Comparison of ENCODE assay signal across 31 mouse cellular contexts in the genomic region with DNA sequence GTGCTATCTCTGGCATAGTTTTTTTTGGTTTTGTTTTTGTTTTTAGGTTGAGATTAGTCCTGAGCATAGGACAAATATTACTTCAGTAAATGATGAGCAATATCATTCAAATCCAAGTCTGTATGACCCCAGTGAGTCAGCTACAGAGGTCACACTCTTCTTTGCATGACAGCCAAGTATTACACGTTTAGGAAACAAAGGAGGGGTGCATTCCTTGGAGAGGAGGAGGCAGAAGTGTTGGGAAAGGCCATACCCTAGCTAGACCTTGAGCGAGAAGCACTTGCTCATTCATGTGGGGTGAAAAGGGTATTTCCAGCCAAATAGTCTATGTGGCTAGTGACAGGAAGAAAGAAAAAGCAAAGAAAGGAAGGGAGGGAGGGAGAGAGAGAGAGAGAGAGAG. TPM values are rescaled to one million over a fixed set of nuclear protein-coding genes. Genes with fewer than 3 reads are reported as not detected.
DNase-seq lines count a peak whose midpoint lies in the region; ATAC-seq and TF ChIP-seq lines count a peak whose summit lies in the region.
"Had no signal": no experiment of that assay in that cellular context is flagged by ENCODE, and none has a peak within 500 bp of the region (broad histone marks: within the 10 kb centered on the region; RNA-seq: fewer than 3 reads in every experiment).

No protein-coding gene starts in this region.

- H3K27me3 ChIP-seq in heart, adult 2 months (ENCODE audit: control insufficient read depth, insufficient read depth, low read length), result no peaks in the 10 kb centered on the region
- no peaks in the 10 kb centered on the region for H3K27me3 ChIP-seq in midbrain, embryonic 13.5 days
- H3K27me3 ChIP-seq in cerebellum, adult 2 months (ENCODE audit: control insufficient read depth, insufficient read depth, low read length), result no peaks in the 10 kb centered on the region
- no peaks in the 10 kb centered on the region for H3K27me3 ChIP-seq in liver, postnatal 0 days (ENCODE audit: insufficient read depth, low read length)
- H3K27me3 ChIP-seq: limb, embryonic 15.5 days; liver, embryonic 13.5 days; neural tube, embryonic 15.5 days; stomach, embryonic 15.5 days had no signal

- TF ChIP-seq CTCF in heart, adult 2 months (IDR thresholded peaks at IDR 0.05), result no peak
- TF ChIP-seq CTCF in cerebellum, adult 2 months (IDR thresholded peaks at IDR 0.05; ENCODE audit: borderline replicate concordance, insufficient read depth, low read depth, low read length), result no peak
- TF ChIP-seq CTCF in liver, postnatal 0 days (IDR thresholded peaks at IDR 0.05; ENCODE audit: low read depth), result no peak

- TF ChIP-seq POLR2A in heart, adult 2 months (IDR thresholded peaks at IDR 0.05; ENCODE audit: insufficient read depth, low read depth, low read length), result no peak
- no peak for TF ChIP-seq POLR2A in cerebellum, adult 2 months (IDR thresholded peaks at IDR 0.05; ENCODE audit: borderline replicate concordance, insufficient read depth, low read length)

- peak; percentile 60 for DNase-seq in adrenal gland, adult 2 months
- DNase-seq in adrenal gland, postnatal 10 days, result no peak
- DNase-seq in heart, adult 11 months, result peak; percentile 86
- no peak for DNase-seq in heart, adult 2 months
- DNase-seq in ZHBTc4 (ENCODE audit: low read depth, low spot score), result peak; percentile 27
- no peak for DNase-seq in cerebellum, adult 2 months
- no peak for DNase-seq in liver, postnatal 0 days
- DNase-seq: cerebellum, postnatal 10 days; forebrain, postnatal 0 days; gastrocnemius, postnatal 10 days; heart, postnatal 10 days; kidney, adult 11 months; kidney, postnatal 14 days; layer of hippocampus, adult 9-11 months; liver, embryonic 13.5 days; lung, adult 2 months; lung, postnatal 10 days; midbrain, embryonic 14.5 days; retina, postnatal 1 day; right cerebral cortex, postnatal 14 days; thymus, postnatal 25 days had no signal

- H3K4me2 ChIP-seq in midbrain, embryonic 13.5 days (replicated peaks), result no peak overlapping the region
- no peak overlapping the region for H3K4me2 ChIP-seq in liver, postnatal 0 days (ENCODE audit: low read depth, low read length)
- H3K4me2 ChIP-seq: heart, embryonic 11.5 days; hindbrain, embryonic 14.5 days; limb, embryonic 15.5 days; liver, embryonic 13.5 days; neural tube, embryonic 15.5 days; stomach, embryonic 15.5 days had no signal

- WGBS in heart, adult 2 months, result 39% methylated on average over 2 of the region's 2 CpGs
- WGBS in midbrain, embryonic 13.5 days, result 58% methylated on average over 2 of the region's 2 CpGs
- 50% methylated on average over 2 of the region's 2 CpGs for WGBS in cerebellum, adult 2 months
- 58% methylated on average over 2 of the region's 2 CpGs for WGBS in liver, postnatal 0 days (ENCODE audit: insufficient replicate concordance)

- H3K9ac ChIP-seq in heart, adult 2 months (ENCODE audit: low read depth, low read length), result no peak overlapping the region
- H3K9ac ChIP-seq in midbrain, embryonic 13.5 days (replicated peaks), result no peak overlapping the region
- H3K9ac ChIP-seq in liver, postnatal 0 days (replicated peaks), result no peak overlapping the region
- H3K9ac ChIP-seq: forebrain, postnatal 0 days; hindbrain, embryonic 14.5 days; limb, embryonic 15.5 days; liver, embryonic 13.5 days; neural tube, embryonic 15.5 days; stomach, embryonic 15.5 days had no signal

- no peak for ATAC-seq in midbrain, embryonic 13.5 days
- ATAC-seq in liver, postnatal 0 days, result no peak
- ATAC-seq: forebrain, postnatal 0 days; inflammation-experienced regulatory T-cells, adult 6 months had no signal

- TF ChIP-seq EP300 in heart, adult 2 months (IDR thresholded peaks at IDR 0.05; ENCODE audit: insufficient read depth, low read depth, low read length), result no peak
- no peak for TF ChIP-seq EP300 in liver, postnatal 0 days (IDR thresholded peaks at IDR 0.05; ENCODE audit: low read depth)

- H3K36me3 ChIP-seq in heart, adult 2 months (ENCODE audit: control insufficient read depth, insufficient read depth, low read length), result no peaks in the 10 kb centered on the region
- no peaks in the 10 kb centered on the region for H3K36me3 ChIP-seq in midbrain, embryonic 13.5 days
- H3K36me3 ChIP-seq in liver, postnatal 0 days (replicated peaks; ENCODE audit: insufficient read depth, low read length), result no peaks in the 10 kb centered on the region
- H3K36me3 ChIP-seq: limb, embryonic 10.5 days; limb, embryonic 15.5 days; liver, embryonic 13.5 days; neural tube, embryonic 15.5 days; stomach, embryonic 15.5 days had no signal

- H3K4me3 ChIP-seq in heart, adult 2 months, result no peak overlapping the region
- H3K4me3 ChIP-seq in midbrain, embryonic 13.5 days (replicated peaks), result no peak overlapping the region
- H3K4me3 ChIP-seq in cerebellum, adult 2 months (replicated peaks; ENCODE audit: insufficient read depth, low read depth, low read length), result no peak overlapping the region
- H3K4me3 ChIP-seq in liver, postnatal 0 days (ENCODE audit: low read depth, low read length), result no peak overlapping the region
- H3K4me3 ChIP-seq: erythroblast, embryonic 14.5 days; limb, embryonic 10.5 days; limb, embryonic 15.5 days; liver, embryonic 13.5 days; neural tube, embryonic 15.5 days; stomach, embryonic 15.5 days had no signal

- no peaks in the 10 kb centered on the region for H3K4me1 ChIP-seq in heart, adult 2 months (ENCODE audit: control insufficient read depth, insufficient read depth, low read length)
- H3K4me1 ChIP-seq in midbrain, embryonic 13.5 days (replicated peaks), result no peaks in the 10 kb centered on the region
- no peaks in the 10 kb centered on the region for H3K4me1 ChIP-seq in cerebellum, adult 2 months (ENCODE audit: control insufficient read depth, insufficient read depth, low read length)
- no peaks in the 10 kb centered on the region for H3K4me1 ChIP-seq in liver, postnatal 0 days (ENCODE audit: insufficient read depth)
- H3K4me1 ChIP-seq: limb, embryonic 10.5 days; limb, embryonic 15.5 days; liver, embryonic 13.5 days; neural tube, embryonic 15.5 days; stomach, embryonic 15.5 days had no signal

- H3K79me2 ChIP-seq in heart, adult 2 months (replicated peaks; ENCODE audit: control insufficient read depth, insufficient read depth, low read length), result no peaks in the 10 kb centered on the region

- intact Hi-C loops in heart, adult 2 months (cut with DNase I), result no loop called here

- H3K9me3 ChIP-seq in midbrain, embryonic 13.5 days, result no peaks in the 10 kb centered on the region
- no peaks in the 10 kb centered on the region for H3K9me3 ChIP-seq in liver, postnatal 0 days (ENCODE audit: low read length)
- H3K9me3 ChIP-seq: limb, embryonic 10.5 days; limb, embryonic 15.5 days; liver, embryonic 13.5 days; neural tube, embryonic 15.5 days; stomach, embryonic 15.5 days had no signal

- no peak overlapping the region for H3K27ac ChIP-seq in heart, adult 2 months
- no peak overlapping the region for H3K27ac ChIP-seq in midbrain, embryonic 13.5 days
- no peak overlapping the region for H3K27ac ChIP-seq in cerebellum, adult 2 months (ENCODE audit: insufficient read depth, low read length)
- H3K27ac ChIP-seq in liver, postnatal 0 days (ENCODE audit: low read depth), result no peak overlapping the region
- H3K27ac ChIP-seq: hindbrain, embryonic 14.5 days; limb, embryonic 10.5 days; limb, embryonic 15.5 days; liver, embryonic 13.5 days; macrophage; neural tube, embryonic 15.5 days; stomach, embryonic 15.5 days had no signal

RNA-seq across cellular contexts. Expression of a gene that starts 28.0 kb away (rescaled TPM):
- total RNA-seq in adrenal gland, adult 2 months (2021), result 10 to 100 TPM; 91.3 to 99.1 TPM
- polyA plus RNA-seq in adrenal gland, adult 2 months (2012; rRNA removed), result 6.8 and 9.9 TPM in 2 replicates
- 100 to 1,000 TPM in 1 of 2 experiments, 10 to 100 TPM in 1; 98.8 to 157 TPM for total RNA-seq in adrenal gland, postnatal 10 days (2021)
- 10 to 100 TPM; 23.8 to 25.9 TPM for total RNA-seq in heart, adult 2 months (2021)
- polyA plus RNA-seq in heart, adult 2 months (2012; rRNA removed), result 8.6 and 12.9 TPM in 2 replicates
- polyA plus RNA-seq in midbrain, embryonic 13.5 days (2015; fragmentation: Nextera tagmentation; extraction: Ambion mirVana), result 107 and 133 TPM in 2 replicates
- 24.0 and 25.4 TPM in 2 replicates for polyA plus RNA-seq in cerebellum, adult 2 months (2012; rRNA removed)
- polyA plus RNA-seq in liver, postnatal 0 days (2015; fragmentation: Nextera tagmentation; extraction: Ambion mirVana), result 59.9 and 64.7 TPM in 2 replicates

Comparison
In these comparisons a context has a peak if more than half of its experiments do, and no peak if none do; other contexts are left out.
1. DNase-seq: peak in adrenal gland, adult 2 months (single experiment), heart, adult 11 months (single experiment) and ZHBTc4 (single experiment); none in adrenal gland, postnatal 10 days (single experiment), heart, adult 2 months (0 of 2), cerebellum, adult 2 months (0 of 2) and liver, postnatal 0 days (single experiment).